35 mouse cellular contexts compared by ENCODE assay signal in the genomic region with DNA sequence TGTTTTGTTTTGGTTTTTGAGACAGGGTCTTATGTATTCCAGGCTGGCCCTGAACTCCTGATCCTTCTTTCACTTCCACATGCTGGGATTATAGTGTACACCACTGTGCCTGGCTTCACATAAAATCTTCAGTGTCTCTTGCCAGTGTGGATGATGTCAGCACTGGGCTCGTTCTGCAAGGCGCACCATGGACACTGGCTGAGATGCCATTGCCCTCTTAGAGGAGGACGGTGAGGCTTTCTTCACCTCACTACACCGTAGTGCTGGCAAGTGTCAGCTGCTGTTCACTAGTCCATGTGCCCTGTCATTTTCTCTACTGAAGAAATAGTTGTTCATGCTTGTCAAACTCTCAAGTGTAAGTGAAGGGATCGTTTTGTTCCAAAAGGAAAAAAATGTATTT. TPM values are rescaled to one million over a fixed set of nuclear protein-coding genes. Genes with fewer than 3 reads are reported as not detected.
"Had no signal": no experiment of that assay in that cellular context is flagged by ENCODE, and none has a peak within 500 bp of the region (broad histone marks: within the 10 kb centered on the region; RNA-seq: fewer than 3 reads in every experiment).

No protein-coding gene starts in this region.

- H3K9ac ChIP-seq: limb, embryonic 12.5 days; limb, embryonic 13.5 days; limb, embryonic 15.5 days; liver, embryonic 12.5 days; liver, embryonic 13.5 days; liver, embryonic 14.5 days; liver, embryonic 15.5 days; liver, postnatal 0 days; lung, embryonic 14.5 days; lung, embryonic 15.5 days; midbrain, embryonic 12.5 days; midbrain, embryonic 15.5 days had no signal

- H3K27me3 ChIP-seq: limb, embryonic 12.5 days; limb, embryonic 13.5 days; limb, embryonic 15.5 days; liver, embryonic 12.5 days; liver, embryonic 13.5 days; liver, embryonic 15.5 days; lung, embryonic 15.5 days; midbrain, embryonic 12.5 days; midbrain, embryonic 15.5 days had no signal

- ATAC-seq: liver, embryonic 12.5 days; liver, postnatal 0 days; lung, postnatal 0 days; midbrain, embryonic 15.5 days; midbrain, embryonic 16.5 days had no signal

- H3K9me3 ChIP-seq: limb, embryonic 10.5 days; limb, embryonic 12.5 days; limb, embryonic 13.5 days; limb, embryonic 15.5 days; liver, embryonic 12.5 days; liver, embryonic 13.5 days; liver, embryonic 15.5 days; lung, embryonic 15.5 days; midbrain, embryonic 10.5 days; midbrain, embryonic 12.5 days; midbrain, embryonic 15.5 days had no signal

- DNase-seq: layer of hippocampus, postnatal 36 days; left cerebral cortex, postnatal 4 days; liver; liver, embryonic 13.5 days; liver, postnatal 0 days; lung, adult 18-20 months; lung, adult 2 months; lung, embryonic 14.5 days; lung, postnatal 10 days; lung, postnatal 14 days; lung, postnatal 36 days; lung, postnatal 4 days; midbrain, embryonic 14.5 days had no signal

- H3K4me2 ChIP-seq: limb, embryonic 12.5 days; limb, embryonic 13.5 days; limb, embryonic 15.5 days; liver, embryonic 11.5 days; liver, embryonic 12.5 days; liver, embryonic 13.5 days; liver, embryonic 15.5 days; lung, embryonic 14.5 days; lung, embryonic 15.5 days; midbrain, embryonic 12.5 days; midbrain, embryonic 15.5 days had no signal

- H3K27ac ChIP-seq: left cerebral cortex, adult 2 months; limb, embryonic 10.5 days; limb, embryonic 12.5 days; limb, embryonic 13.5 days; limb, embryonic 15.5 days; liver, embryonic 12.5 days; liver, embryonic 13.5 days; liver, embryonic 14.5 days; liver, embryonic 15.5 days; lung, embryonic 15.5 days; macrophage; midbrain, embryonic 10.5 days; midbrain, embryonic 12.5 days; midbrain, embryonic 15.5 days had no signal

- H3K4me1 ChIP-seq: limb, embryonic 12.5 days; limb, embryonic 13.5 days; limb, embryonic 15.5 days; liver, embryonic 12.5 days; liver, embryonic 13.5 days; liver, embryonic 15.5 days; lung, embryonic 15.5 days; midbrain, embryonic 10.5 days; midbrain, embryonic 12.5 days; midbrain, embryonic 15.5 days had no signal

- H3K4me3 ChIP-seq: left cerebral cortex, adult 2 months; limb, embryonic 10.5 days; limb, embryonic 12.5 days; limb, embryonic 13.5 days; limb, embryonic 15.5 days; liver, embryonic 12.5 days; liver, embryonic 13.5 days; liver, embryonic 15.5 days; lung, embryonic 15.5 days; midbrain, embryonic 10.5 days; midbrain, embryonic 12.5 days; midbrain, embryonic 15.5 days had no signal

RNA-seq across cellular contexts. Expression of a gene that starts 14.9 kb away (rescaled TPM):
- total RNA-seq: liver, adult 2 months; megakaryocyte progenitor cell, adult 5-6 weeks; megakaryocyte-erythroid progenitor cell, adult 5-6 weeks; monocyte, adult 5-6 weeks had no signal
- polyA plus RNA-seq: limb, embryonic 11.5 days; limb, embryonic 12.5 days; liver, adult 2 months; liver, embryonic 13.5 days; liver, embryonic 15.5 days; liver, postnatal 0 days; lung, adult 2 months; lung, postnatal 0 days; macrophage; neural tube, embryonic 11.5 days had no signal
